Mouse (Mus musculus): ENCODE measurements around the gene Plekhg4.

- no peak for TF ChIP-seq ZNF384 (IDR thresholded peaks at IDR 0.05; ENCODE audit: low read depth, low read length)
- TF ChIP-seq MAFK (IDR thresholded peaks at IDR 0.05; ENCODE audit: insufficient read depth, low read depth, low read length), result no peak
Measured at GRCm38 (mm10) chr8:105356681-105357080, 16.4 kb upstream of the Plekhg4 start.

Measured in ES-E14 (cell line).